Mouse (Mus musculus) cortical plate, adult 2 months (tissue): ENCODE measurements at regions not wholly inside any gene's neighbourhood (a gene's known extent, or its start where the extent isn't known, plus 50 kb on each side); places are given as distances from the start of the nearest gene placed in this dataset.

ENCODE experiments used
- CTCF ChIP-seq: fragments of 200-500 bp; IDR thresholded peaks from 2 replicates; pipeline ENCODE4 v1.5.1; 2011; ENCODE audit warnings: mild to moderate bottlenecking, control low read depth, low read length; ENCODE audit not compliant: insufficient read depth; ENCODE audit errors: extremely low read depth
- POLR2A ChIP-seq: fragments of 200-500 bp; IDR thresholded peaks from 2 replicates; pipeline ENCODE4 v1.6.1; 2011; ENCODE audit warnings: mild to moderate bottlenecking, low read length, control low read depth; ENCODE audit not compliant: insufficient read depth; ENCODE audit errors: extremely low read depth

- TF ChIP-seq POLR2A (no peak), CTCF (no peak)
Measured at GRCm38 (mm10) chr19:59629161-59629445, 170.9 kb downstream of the Emx2 start.
